Mouse (Mus musculus) mouse trophoblast stem cell (cell line): Measurements from ENCODE around the gene Gprasp2.
"Not testable (repeated sequence)": the region's sequence is repeated elsewhere in the genome, so short reads cannot be mapped to it uniquely, and the experiment has no call there.

Source experiments
- in situ Hi-C, 2 experiments: fragments of 300-500 bp; cut with MseI, MboI; formaldehyde crosslinking; loops; 2 replicates in 1 of 2; 3 replicates in 1 of 2; pipeline ENCODE4 v1.15.1; 2025

The Gprasp2 gene

GRCm38 (mm10) chrX:135838521-135839360 lies at the start of gene Gprasp2:
Gene Gprasp2, plus strand, starts transcription at chrX:135839034.
- in situ Hi-C loops: not testable (repeated sequence)

DNA sequence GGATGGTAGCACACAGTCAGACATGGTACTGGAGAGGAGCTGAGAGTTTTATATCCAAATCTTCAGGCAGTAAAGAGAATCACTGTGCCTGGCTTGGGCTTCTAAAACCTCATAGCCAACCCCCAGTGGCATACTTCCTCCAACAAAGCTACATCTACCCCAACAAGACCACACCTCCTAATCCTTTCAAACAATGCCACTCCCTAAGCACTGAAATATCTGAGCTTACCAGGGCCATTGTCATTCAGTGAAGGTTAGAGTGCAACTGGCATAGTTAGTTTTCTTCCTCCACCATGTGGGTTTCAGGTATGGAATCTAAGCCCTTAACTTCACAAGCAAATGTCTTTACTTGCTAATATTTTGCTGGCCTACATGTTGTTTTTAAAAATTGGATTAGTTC lies 47.3 kb upstream of the Gprasp2 start:
- in situ Hi-C loops: no loop called here

DNA sequence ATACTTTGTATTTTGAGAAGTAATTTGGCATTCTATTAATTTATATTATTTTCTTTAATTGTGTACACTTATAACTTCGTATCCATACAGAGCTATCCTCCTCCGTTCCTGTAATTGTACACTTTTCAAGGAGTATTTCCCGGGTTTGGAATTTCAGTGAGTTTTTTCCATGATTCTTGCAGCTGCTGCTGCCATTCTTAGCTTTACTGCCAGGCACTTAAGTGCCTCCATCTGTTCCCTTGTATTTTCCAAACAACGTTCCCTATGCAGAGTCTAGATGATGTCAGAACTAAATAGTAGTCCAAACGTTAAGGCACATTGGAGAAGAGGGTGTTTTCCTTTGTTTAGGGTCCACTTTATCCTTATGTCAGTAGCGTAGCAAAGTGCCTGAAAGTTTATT lies 46.5 kb upstream of the Gprasp2 start:
- in situ Hi-C loops: no loop called here

GRCm38 (mm10) chrX:135795591-135796304 lies 43.1 kb upstream of the Gprasp2 start:
- in situ Hi-C loops: not testable (repeated sequence)

GRCm38 (mm10) chrX:135796305-135797211 lies 42.3 kb upstream of the Gprasp2 start:
- in situ Hi-C loops: not testable (repeated sequence)

DNA sequence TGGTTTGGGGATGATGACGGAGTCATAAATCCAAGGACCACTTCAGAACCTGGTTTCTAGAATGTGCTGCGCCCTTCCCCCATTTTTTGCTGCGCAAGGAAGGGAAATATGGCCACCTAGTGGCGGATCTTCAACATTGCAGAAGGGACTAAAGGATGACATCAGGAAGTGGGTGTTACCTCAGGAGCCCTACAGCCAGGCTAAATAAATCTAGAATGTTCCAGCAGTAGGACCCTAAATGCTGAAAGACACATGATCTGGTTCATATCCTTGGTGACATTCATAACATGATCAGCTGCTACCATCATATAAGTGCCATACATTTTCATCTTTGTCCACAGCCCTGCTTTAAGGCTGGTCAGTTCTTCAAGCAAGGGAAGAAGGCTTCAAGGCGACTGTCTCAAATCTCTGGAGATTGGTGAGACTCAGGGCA lies 41.6 kb upstream of the Gprasp2 start, which contains the start of gene Bhlhb9:
Bhlhb9 (plus strand) TSS at position 383 of the 433 bp plus-strand sequence.
- in situ Hi-C loops: not testable (repeated sequence)

- in situ Hi-C loops: loop anchor here in 1 of 2 experiments (10.0 kb wide), 1 partner anchor 171 kb away; no protein-coding TSS in a partner anchor
Measured at GRCm38 (mm10) chrX:135804149-135804548, 34.7 kb upstream of the Gprasp2 start.

GRCm38 (mm10) chrX:135805780-135806179 lies 33.1 kb upstream of the Gprasp2 start:
- in situ Hi-C loops: loop anchor here in 1 of 2 experiments (10.0 kb wide), 1 partner anchor 169 kb away; no protein-coding TSS in a partner anchor

- in situ Hi-C loops: not testable (repeated sequence)
Measured at GRCm38 (mm10) chrX:135835896-135836295, 2.9 kb upstream of the Gprasp2 start.

GRCm38 (mm10) chrX:135837896-135838295 lies 938 bp upstream of the Gprasp2 start:
- in situ Hi-C loops: no loop called here

DNA sequence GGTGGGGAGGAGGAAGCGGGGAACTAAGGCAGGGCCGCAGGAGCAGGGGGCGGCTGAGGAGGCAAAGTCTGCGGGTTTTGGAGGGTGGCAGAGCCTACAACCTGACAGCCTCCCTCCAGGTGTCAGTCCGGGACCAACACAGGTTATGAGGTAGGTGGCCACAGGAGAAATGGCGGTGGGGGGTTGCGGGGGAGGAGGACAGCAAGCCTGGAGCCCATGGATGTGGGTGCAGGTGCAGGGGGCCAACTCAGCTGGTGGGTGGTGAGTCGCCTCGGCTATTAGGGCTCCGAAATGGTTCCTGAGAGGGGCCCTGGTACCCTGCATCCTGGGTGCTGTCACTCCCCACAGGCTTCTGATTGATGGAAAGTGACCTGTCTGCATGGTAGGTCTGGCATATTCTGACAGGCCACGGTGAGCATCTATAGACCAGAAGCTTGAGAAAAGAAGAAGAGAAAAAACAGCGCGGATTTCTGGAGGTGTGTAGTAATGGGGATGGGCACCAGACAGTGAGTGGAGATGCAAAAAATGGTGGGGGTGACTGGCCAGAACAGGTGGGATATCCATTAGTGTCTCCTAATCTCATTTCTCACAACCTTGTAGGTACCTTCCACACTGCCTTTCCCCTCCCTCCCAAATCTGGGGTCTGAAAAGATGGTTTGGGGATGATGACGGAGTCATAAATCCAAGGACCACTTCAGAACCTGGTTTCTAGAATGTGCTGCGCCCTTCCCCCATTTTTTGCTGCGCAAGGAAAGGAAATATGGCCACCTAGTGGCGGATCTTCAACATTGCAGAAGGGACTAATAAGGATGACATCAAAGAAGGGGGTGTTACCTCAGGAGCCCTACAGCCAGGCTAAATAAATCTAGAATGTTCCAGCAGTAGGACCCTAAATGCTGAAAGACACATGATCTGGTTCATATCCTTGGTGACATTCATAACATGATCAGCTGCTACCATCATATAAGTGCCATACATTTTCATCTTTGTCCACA lies 860 bp downstream of the Gprasp2 start:
- in situ Hi-C loops: not testable (repeated sequence)

GRCm38 (mm10) chrX:135866806-135867205 lies 28.0 kb downstream of the Gprasp2 start:
- in situ Hi-C loops: not testable (repeated sequence)

GRCm38 (mm10) chrX:135876679-135877078 lies 37.8 kb downstream of the Gprasp2 start:
- in situ Hi-C loops: no loop called here

DNA sequence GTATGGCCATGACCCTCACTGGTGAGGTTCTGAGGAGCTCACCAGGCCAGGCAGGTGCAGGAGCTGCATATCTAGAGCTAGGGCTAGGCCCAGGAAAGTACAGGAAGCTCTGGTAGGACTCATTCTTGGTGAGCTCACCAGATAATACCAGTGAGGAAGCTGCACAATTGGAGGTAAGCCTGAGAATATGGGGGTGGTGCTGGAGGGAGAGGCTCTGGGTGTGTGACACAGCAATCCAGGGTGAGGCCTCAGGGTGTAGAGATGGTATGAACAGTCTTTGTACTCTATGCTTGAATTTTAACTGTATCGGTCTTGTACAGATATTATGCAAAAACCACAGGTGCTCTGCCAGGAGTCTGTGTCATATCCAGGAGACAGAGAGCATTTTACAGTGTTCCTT lies 40.8 kb downstream of the Gprasp2 start:
- in situ Hi-C loops: no loop called here

DNA sequence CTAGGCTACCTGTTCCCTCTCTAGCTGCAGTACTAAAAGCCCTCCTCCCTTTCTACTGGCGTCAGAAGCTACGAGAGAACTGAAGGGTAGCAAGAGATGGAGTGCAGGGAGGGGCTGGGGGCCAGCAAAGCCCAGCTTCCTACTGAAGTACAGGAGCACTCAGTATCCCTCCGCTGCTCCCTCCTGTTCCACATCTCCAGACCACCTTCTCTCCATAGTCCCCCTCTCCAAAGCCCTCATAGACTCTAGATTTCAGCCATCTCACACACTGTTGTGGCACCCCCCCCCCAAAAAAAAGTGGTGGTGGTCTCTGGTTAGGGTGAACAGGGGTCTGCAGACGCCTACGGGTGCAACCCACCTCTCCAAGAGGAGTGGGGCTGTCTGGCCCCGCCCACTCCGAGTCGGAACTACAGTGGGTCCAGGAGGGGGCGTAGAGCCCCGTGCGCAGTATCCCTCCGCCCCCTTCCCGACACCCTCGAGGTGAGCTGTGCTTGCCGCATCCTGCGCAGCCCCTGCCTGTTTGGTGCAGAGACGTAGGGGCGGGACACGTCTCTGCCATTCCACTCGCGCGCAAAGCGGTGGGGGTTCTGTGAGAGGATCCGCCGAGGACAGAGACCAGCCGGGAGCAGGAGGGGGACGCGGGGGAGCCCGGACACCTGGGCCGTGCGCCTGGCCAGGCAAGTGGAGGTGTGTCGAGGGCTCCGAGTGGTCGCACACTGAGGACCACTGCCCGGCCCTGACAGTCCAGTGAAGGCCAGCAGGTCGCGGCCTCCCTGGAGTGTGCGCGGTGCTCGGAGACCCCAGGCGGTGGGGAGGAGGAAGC lies 46.8 kb downstream of the Gprasp2 start:
- in situ Hi-C loops: no loop called here

DNA sequence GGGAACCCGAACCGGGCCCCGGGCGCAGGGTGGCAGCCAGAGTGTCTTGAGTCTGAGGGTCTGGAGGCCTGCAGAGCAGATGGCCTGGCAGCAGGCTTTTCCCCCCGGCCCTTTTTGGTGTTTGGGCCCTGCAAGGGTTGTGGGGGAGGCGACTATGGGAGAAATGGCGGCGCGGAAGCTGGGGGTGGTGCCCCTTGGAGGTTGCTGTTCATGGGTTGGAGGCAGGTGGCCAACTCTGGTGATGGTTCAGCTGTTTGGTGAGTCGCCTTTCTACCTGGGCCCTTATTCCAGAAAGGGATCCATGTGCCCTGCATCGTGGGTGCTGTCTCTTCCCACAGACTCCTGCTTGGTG lies 47.4 kb downstream of the Gprasp2 start:
- in situ Hi-C loops: no loop called here
